Mouse (Mus musculus) left cerebral cortex, adult 9 months (tissue): ENCODE results near the gene Gm28043.
"Not testable (repeated sequence)": the region's sequence is repeated elsewhere in the genome, so short reads cannot be mapped to it uniquely, and the experiment has no call there.

Experiments used
- DNase-seq, 2 experiments: peaks; one replicate each; pipeline ENCODE4 v3.0.0; 2022; ENCODE audit warnings: low spot score in 2 of 2

Gm28043 gene

GRCm38 (mm10) chr17:29712565-29712964, 97.9 kb downstream of the Gm28043 start:
- DNase-seq, result no peak

GRCm38 (mm10) chr17:29713734-29714133, 99.1 kb downstream of the Gm28043 start:
- DNase-seq, result not testable (repeated sequence)

GRCm38 (mm10) chr17:29716732-29717445, 102.2 kb downstream of the Gm28043 start, which contains the start of gene Ccdc167:
Gene Ccdc167, minus strand, starts transcription at chr17:29717044.
- DNase-seq, result peak; percentile 95 to 99

- no peak for DNase-seq
These were observed 104.0 kb downstream of the Gm28043 start for GRCm38 (mm10) chr17:29718660-29719059.

- no peak for DNase-seq
These were observed 105.2 kb downstream of the Gm28043 start for GRCm38 (mm10) chr17:29719628-29720575.

GRCm38 (mm10) chr17:29720755-29721365, 106.2 kb downstream of the Gm28043 start:
- no peak for DNase-seq

GRCm38 (mm10) chr17:29724610-29725009, 109.9 kb downstream of the Gm28043 start:
- no peak for DNase-seq

GRCm38 (mm10) chr17:29725027-29725620, 110.4 kb downstream of the Gm28043 start:
- no peak for DNase-seq

- no peak for DNase-seq
These were observed 113.4 kb downstream of the Gm28043 start for GRCm38 (mm10) chr17:29728082-29728481.

GRCm38 (mm10) chr17:29730510-29731265, 116.0 kb downstream of the Gm28043 start:
- DNase-seq, result no peak

- DNase-seq, result no peak
These were observed 116.7 kb downstream of the Gm28043 start for GRCm38 (mm10) chr17:29731266-29731952.

- no peak for DNase-seq
These were observed 117.3 kb downstream of the Gm28043 start for GRCm38 (mm10) chr17:29731953-29732325.

- no peak for DNase-seq
These were observed 117.8 kb downstream of the Gm28043 start for GRCm38 (mm10) chr17:29732522-29732921.

GRCm38 (mm10) chr17:29736448-29737014, 121.9 kb downstream of the Gm28043 start:
- DNase-seq, result no peak

- peak; percentile 24 to 59 for DNase-seq
These were observed 123.5 kb downstream of the Gm28043 start for GRCm38 (mm10) chr17:29737849-29738804.

GRCm38 (mm10) chr17:29747466-29747865, 132.8 kb downstream of the Gm28043 start:
- DNase-seq, result no peak
